Mouse (Mus musculus) neural tube, embryonic 13.5 days (tissue): ENCODE results near the gene Isca1. TPM values are rescaled to one million over a fixed set of nuclear protein-coding genes. Genes with fewer than 3 reads are reported as not detected.
A peak's percentile ranks its signal among the peaks of the same experiment; 100 is the strongest.
"Not testable (repeated sequence)": the region's sequence is repeated elsewhere in the genome, so short reads cannot be mapped to it uniquely, and the experiment has no call there.

Experiments
- ATAC-seq: fragments of 200-750 bp; cut with Nextera tagmentation; 2 replicates; pipeline ENCODE4 v1.8.0; 2017; ENCODE audit warnings: low read depth, mild to moderate bottlenecking, moderate TSS enrichment, moderate library complexity
- H3K27ac ChIP-seq: fragments of 300-500 bp; sonication (generic); replicated peaks from 2 replicates; pipeline ENCODE4 v1.5.1; 2015; ENCODE audit warnings: moderate library complexity, mild to moderate bottlenecking, inconsistent platforms
- H3K27me3 ChIP-seq: fragments of 300-500 bp; sonication (generic); 2 replicates; pipeline ENCODE4 v1.6.1; 2015; ENCODE audit warnings: mild to moderate bottlenecking, inconsistent platforms
- H3K36me3 ChIP-seq: fragments of 300-500 bp; sonication (generic); 2 replicates; pipeline ENCODE4 v1.6.1; 2015; ENCODE audit warnings: mild to moderate bottlenecking, inconsistent platforms
- H3K4me1 ChIP-seq: fragments of 300-500 bp; sonication (generic); replicated peaks from 2 replicates; pipeline ENCODE4 v1.6.1; 2015; ENCODE audit warnings: inconsistent platforms
- H3K4me2 ChIP-seq: fragments of 300-500 bp; sonication (generic); 2 replicates; pipeline ENCODE4 v1.6.1; 2015; ENCODE audit warnings: inconsistent platforms, mild to moderate bottlenecking, moderate library complexity
- H3K4me3 ChIP-seq: fragments of 300-500 bp; sonication (generic); 2 replicates; pipeline ENCODE4 v1.5.1; 2015; ENCODE audit warnings: mild to moderate bottlenecking, inconsistent platforms
- H3K9ac ChIP-seq: fragments of 300-500 bp; sonication (generic); 2 replicates; pipeline ENCODE4 v1.6.1; 2015; ENCODE audit warnings: moderate library complexity, mild to moderate bottlenecking, inconsistent platforms
- H3K9me3 ChIP-seq: fragments of 300-500 bp; sonication (generic); 2 replicates; pipeline ENCODE4 v1.6.1; 2016; ENCODE audit warnings: inconsistent platforms
- WGBS: fragments of 180-500 bp; shearing (Covaris S2); methylation state at CpG from one replicate; pipeline ENCODE4 v1.1.7; 2015; 5-methylcytosine and 5-hydroxymethylcytosine counted together
- polyA plus RNA-seq: library from polyadenylated mRNA; unstranded; fragments of >200 nt; fragmentation: Nextera tagmentation; extraction: Ambion mirVana; gene quantifications from 2 replicates; pipeline ENCODE4 v1.2.1, GENCODE M21; 2015

Gene Isca1
- polyA plus RNA-seq, 1 experiment from 2014 or later = 154 TPM

- ATAC-seq = no peak
- no peaks in the 10 kb centered on the region for H3K27me3 ChIP-seq
- H3K27ac ChIP-seq = no peak overlapping the region
- no peak overlapping the region for H3K4me3 ChIP-seq
- H3K36me3 ChIP-seq = no peaks in the 10 kb centered on the region
- no peaks in the 10 kb centered on the region for H3K4me1 ChIP-seq
- H3K9ac ChIP-seq = no peak overlapping the region
- H3K4me2 ChIP-seq = no peak overlapping the region
- 80% methylated on average over 10 of the region's 10 CpGs for WGBS
- no peaks in the 10 kb centered on the region for H3K9me3 ChIP-seq
Measured at GRCm38 (mm10) chr13:59741697-59742096, 27.9 kb downstream of the Isca1 start.

- no peaks in the 10 kb centered on the region for H3K9me3 ChIP-seq
Measured at GRCm38 (mm10) chr13:59741096-59741495, 28.5 kb downstream of the Isca1 start.

GRCm38 (mm10) chr13:59739397-59739796, 30.2 kb downstream of the Isca1 start:
- H3K9me3 ChIP-seq = no peaks in the 10 kb centered on the region
- 89% methylated on average over 4 of the region's 4 CpGs for WGBS

More at GRCm38 (mm10) chr13:59741096-59741495, 28.5 kb downstream of the Isca1 start:
- Histone ChIP-seq H3K27me3 (no peaks in the 10 kb centered on the region), H3K36me3 (no peaks in the 10 kb centered on the region), H3K4me1 (no peaks in the 10 kb centered on the region), H3K27ac (no peak overlapping the region), H3K9ac (no peak overlapping the region), H3K4me2 (no peak overlapping the region), H3K4me3 (no peak overlapping the region)
- no peak for ATAC-seq
- WGBS = 90% methylated on average over 11 of the region's 11 CpGs

GRCm38 (mm10) chr13:59738455-59738854, 31.2 kb downstream of the Isca1 start:
- Histone ChIP-seq H3K9ac (no peak overlapping the region), H3K4me2 (no peak overlapping the region), H3K4me3 (no peak overlapping the region), H3K36me3 (no peaks in the 10 kb centered on the region), H3K27me3 (no peaks in the 10 kb centered on the region), H3K9me3 (no peaks in the 10 kb centered on the region), H3K4me1 (no peaks in the 10 kb centered on the region), H3K27ac (no peak overlapping the region)
- 83% methylated on average over 2 of the region's 2 CpGs for WGBS
- ATAC-seq = no peak

More at GRCm38 (mm10) chr13:59739397-59739796, 30.2 kb downstream of the Isca1 start:
- Histone ChIP-seq H3K4me1 (no peaks in the 10 kb centered on the region), H3K27ac (no peak overlapping the region), H3K9ac (no peak overlapping the region), H3K4me2 (no peak overlapping the region), H3K36me3 (no peaks in the 10 kb centered on the region), H3K4me3 (no peak overlapping the region), H3K27me3 (no peaks in the 10 kb centered on the region)
- ATAC-seq = no peak

GRCm38 (mm10) chr13:59735190-59735589, 34.4 kb downstream of the Isca1 start:
- no peaks in the 10 kb centered on the region for H3K4me1 ChIP-seq
- H3K27ac ChIP-seq = no peak overlapping the region
- no peak overlapping the region for H3K9ac ChIP-seq
- ATAC-seq = 0 out of 2 replicates have a peak, but pooled peaks have one; percentile 40
- H3K36me3 ChIP-seq = no peaks in the 10 kb centered on the region
- H3K9me3 ChIP-seq = no peaks in the 10 kb centered on the region
- H3K4me2 ChIP-seq = no peak overlapping the region
- WGBS = 29% methylated on average over 3 of the region's 3 CpGs
- H3K4me3 ChIP-seq = no peak overlapping the region
- no peaks in the 10 kb centered on the region for H3K27me3 ChIP-seq

GRCm38 (mm10) chr13:59734347-59734746, 35.3 kb downstream of the Isca1 start:
- not testable (repeated sequence) for H3K36me3 ChIP-seq, H3K27me3 ChIP-seq, H3K27ac ChIP-seq, H3K9me3 ChIP-seq, H3K9ac ChIP-seq, H3K4me1 ChIP-seq, H3K4me2 ChIP-seq, H3K4me3 ChIP-seq, ATAC-seq
- 39% methylated on average over 6 of the region's 6 CpGs for WGBS

GRCm38 (mm10) chr13:59733936-59734335, 35.7 kb downstream of the Isca1 start:
- H3K9ac ChIP-seq = no peak overlapping the region
- no peaks in the 10 kb centered on the region for H3K36me3 ChIP-seq
- ATAC-seq = 0 out of 2 replicates have a peak, but pooled peaks have one; percentile 36
- WGBS = 87% methylated on average over 4 of the region's 4 CpGs
- H3K27me3 ChIP-seq = no peaks in the 10 kb centered on the region
- H3K9me3 ChIP-seq = no peaks in the 10 kb centered on the region
- no peak overlapping the region for H3K4me3 ChIP-seq
- no peak overlapping the region for H3K4me2 ChIP-seq
- H3K4me1 ChIP-seq = no peaks in the 10 kb centered on the region
- H3K27ac ChIP-seq = no peak overlapping the region

GRCm38 (mm10) chr13:59731652-59732051, 38.0 kb downstream of the Isca1 start, which contains the start of gene Spata31d1d:
Spata31d1d (minus strand) TSS chr13:59731752.
- H3K4me2 ChIP-seq = no peak within 1 kb of the TSS
- 41% methylated on average over 7 of the region's 7 CpGs for WGBS
- no peak for ATAC-seq

GRCm38 (mm10) chr13:59728378-59729093, 41.1 kb downstream of the Isca1 start:
- WGBS = 32% methylated on average over 7 of the region's 7 CpGs
- Histone ChIP-seq H3K27me3 (no peaks in the 10 kb centered on the region), H3K36me3 (no peaks in the 10 kb centered on the region), H3K4me3 (no peak overlapping the region), H3K4me2 (no peak overlapping the region), H3K9ac (0 out of 2 replicates have a peak overlapping the region, but pooled peaks have one; percentile 26), H3K27ac (no peak overlapping the region), H3K4me1 (peaks cover 16% of the 10 kb centered on the region), H3K9me3 (no peaks in the 10 kb centered on the region)
- ATAC-seq = peak; percentile 87

More at GRCm38 (mm10) chr13:59731652-59732051, 38.0 kb downstream of the Isca1 start, which contains the start of gene Spata31d1d:
- peaks cover 7% of the 10 kb centered on the region; the same call in 1 of the 2 replicates for H3K4me1 ChIP-seq
- H3K4me3 ChIP-seq = no peak within 1 kb of the TSS
- no peaks in the 10 kb centered on the region for H3K27me3 ChIP-seq
- no peaks in the 10 kb centered on the region for H3K9me3 ChIP-seq
- no peak within 1 kb of the TSS for H3K27ac ChIP-seq
- no peaks in the 10 kb centered on the region for H3K36me3 ChIP-seq
- H3K9ac ChIP-seq = no peak within 1 kb of the TSS

- Histone ChIP-seq H3K36me3 (no peaks in the 10 kb centered on the region), H3K9ac (peak overlapping the region; percentile 45; the same call in 1 of the 2 replicates), H3K27ac (no peak overlapping the region), H3K4me1 (peaks cover 16% of the 10 kb centered on the region), H3K27me3 (no peaks in the 10 kb centered on the region), H3K4me2 (peak overlapping the region; percentile 48), H3K9me3 (no peaks in the 10 kb centered on the region), H3K4me3 (0 out of 2 replicates have a peak overlapping the region, but pooled peaks have one; percentile 4)
- no peak for ATAC-seq
- 39% methylated on average over 29 of the region's 29 CpGs for WGBS
Measured at GRCm38 (mm10) chr13:59726139-59726867, 43.3 kb downstream of the Isca1 start.

GRCm38 (mm10) chr13:59722089-59722488, 47.5 kb downstream of the Isca1 start:
- not testable (repeated sequence) for ATAC-seq, H3K36me3 ChIP-seq, H3K4me3 ChIP-seq, H3K9me3 ChIP-seq, H3K27me3 ChIP-seq, H3K4me2 ChIP-seq, H3K27ac ChIP-seq, H3K9ac ChIP-seq
- peaks cover 17% of the 10 kb centered on the region for H3K4me1 ChIP-seq
- WGBS = 86% methylated on average over 1 of the region's 1 CpGs

GRCm38 (mm10) chr13:59719475-59719874, 50.1 kb downstream of the Isca1 start:
- Histone ChIP-seq H3K9me3 (no peaks in the 10 kb centered on the region), H3K4me1 (peaks cover 7% of the 10 kb centered on the region), H3K4me3 (no peak overlapping the region), H3K27me3 (no peaks in the 10 kb centered on the region), H3K36me3 (no peaks in the 10 kb centered on the region), H3K9ac (no peak overlapping the region), H3K4me2 (no peak overlapping the region), H3K27ac (0 out of 2 replicates have a peak overlapping the region, but pooled peaks have one; percentile 23)
- WGBS = 85% methylated on average over 1 of the region's 1 CpGs
- no peak for ATAC-seq
